In genomic region chr1:92833987-92834706, GRCm38 (mm10) we compare ENCODE assay signal across 8 mouse cellular contexts. TPM values are rescaled to one million over a fixed set of nuclear protein-coding genes. Genes with fewer than 3 reads are reported as not detected.
DNase-seq lines count a peak whose midpoint lies in the region; ATAC-seq and TF ChIP-seq lines count a peak whose summit lies in the region.

No protein-coding gene starts in this region.

- peak overlapping the region; percentile 88 for H3K4me2 ChIP-seq in kidney, embryonic 15.5 days
- 0 out of 2 replicates have a peak overlapping the region, but pooled peaks have one; percentile 71 for H3K4me2 ChIP-seq in limb, embryonic 14.5 days (replicated peaks; ENCODE audit: low read depth, low read length, severe bottlenecking)

- peaks cover 20% of the 10 kb centered on the region for H3K27me3 ChIP-seq in embryonic facial prominence, embryonic 10.5 days (replicated peaks; ENCODE audit: low read depth, poor library complexity, severe bottlenecking)
- peaks cover 23% of the 10 kb centered on the region for H3K27me3 ChIP-seq in kidney, embryonic 15.5 days
- no peaks in the 10 kb centered on the region for H3K27me3 ChIP-seq in limb, embryonic 14.5 days (ENCODE audit: control insufficient read depth, insufficient read depth, low read length)

- H3K36me3 ChIP-seq in embryonic facial prominence, embryonic 10.5 days (replicated peaks), result peaks cover 50% of the 10 kb centered on the region
- peaks cover 4% of the 10 kb centered on the region; the same call in 1 of the 2 replicates for H3K36me3 ChIP-seq in kidney, embryonic 15.5 days
- 0 out of 2 replicates have a peak, but pooled peaks cover 8% of the 10 kb centered on the region for H3K36me3 ChIP-seq in limb, embryonic 14.5 days (ENCODE audit: control insufficient read depth, insufficient read depth, low read length)

- H3K4me3 ChIP-seq in embryonic facial prominence, embryonic 10.5 days, result peak overlapping the region; percentile 96
- H3K4me3 ChIP-seq in kidney, embryonic 15.5 days (replicated peaks), result no peak overlapping the region
- H3K4me3 ChIP-seq in limb, embryonic 14.5 days (replicated peaks; ENCODE audit: low read length), result no peak overlapping the region

- H3K27ac ChIP-seq in embryonic facial prominence, embryonic 10.5 days (replicated peaks), result no peak overlapping the region; the same call in 1 of the 2 replicates
- no peak overlapping the region for H3K27ac ChIP-seq in kidney, embryonic 15.5 days
- no peak overlapping the region for H3K27ac ChIP-seq in limb, embryonic 14.5 days (replicated peaks; ENCODE audit: low read depth, low read length)

- 0 out of 2 replicates have a peak, but pooled peaks have one; percentile 12 for ATAC-seq in kidney, embryonic 15.5 days (replicated peaks; ENCODE audit: low FRiP score)
- no peak for ATAC-seq in limb, embryonic 14.5 days (ENCODE audit: low FRiP score, low read depth)

- H3K9ac ChIP-seq in kidney, embryonic 15.5 days, result no peak overlapping the region
- H3K9ac ChIP-seq in limb, embryonic 14.5 days (ENCODE audit: low read depth, low read length, severe bottlenecking), result no peak overlapping the region

- H3K4me1 ChIP-seq in embryonic facial prominence, embryonic 10.5 days, result peaks cover 56% of the 10 kb centered on the region
- peaks cover 37% of the 10 kb centered on the region for H3K4me1 ChIP-seq in kidney, embryonic 15.5 days
- H3K4me1 ChIP-seq in limb, embryonic 14.5 days (ENCODE audit: control insufficient read depth, insufficient read depth, low read length), result peaks cover 22% of the 10 kb centered on the region

- no peaks in the 10 kb centered on the region for H3K9me3 ChIP-seq in embryonic facial prominence, embryonic 10.5 days
- H3K9me3 ChIP-seq in kidney, embryonic 15.5 days (replicated peaks), result no peaks in the 10 kb centered on the region
- H3K9me3 ChIP-seq in limb, embryonic 14.5 days (ENCODE audit: control insufficient read depth, low read length), result no peaks in the 10 kb centered on the region

- 67% methylated on average over 7 of the region's 7 CpGs for WGBS in embryonic facial prominence, embryonic 10.5 days
- WGBS in kidney, embryonic 15.5 days, result 63% methylated on average over 7 of the region's 7 CpGs
- 68% methylated on average over 7 of the region's 7 CpGs for WGBS in limb, embryonic 14.5 days

- peak; percentile 88 for DNase-seq in 3T3-L1 (ENCODE audit: low read depth, low spot score)
- DNase-seq in adrenal gland, adult 2 months, result peak; percentile 88
- peak; percentile 88 for DNase-seq in embryonic facial prominence, embryonic 10.5 days (ENCODE audit: low spot score)
- DNase-seq in heart, adult 8-10 months (ENCODE audit: low spot score), result peak; percentile 68
- DNase-seq in limb, embryonic 14.5 days (ENCODE audit: low spot score), result peak; percentile 84
- peak; percentile 84 for DNase-seq in neural tube, embryonic 10.5 days (ENCODE audit: extremely low spot score, low spot score)
- DNase-seq in testis, postnatal 10 days (ENCODE audit: low spot score), result peak; percentile 92

- TF ChIP-seq POLR2A in limb, embryonic 14.5 days (IDR thresholded peaks at IDR 0.05; ENCODE audit: borderline replicate concordance, extremely low read depth, insufficient read depth, insufficient read length), result no peak

RNA-seq across cellular contexts. Expression of gene Gpc1, which starts 2.7 kb away (rescaled TPM):
- 10 to 100 TPM; 61.7 to 84.3 TPM for total RNA-seq in adrenal gland, adult 2 months (2021)
- 43.3 and 49.8 TPM in 2 replicates for polyA plus RNA-seq in adrenal gland, adult 2 months (2012; rRNA removed)
- 84.1 and 89.0 TPM in 2 replicates for polyA plus RNA-seq in embryonic facial prominence, embryonic 10.5 days (2016; fragmentation: Nextera tagmentation; extraction: Ambion mirVana)
- 100 to 1,000 TPM; 481 to 555 (median 528) TPM for total RNA-seq in heart, adult 8-10 months (2022)
- polyA plus RNA-seq in kidney, embryonic 15.5 days (2015; fragmentation: Nextera tagmentation; extraction: Ambion mirVana), result 60.0 and 60.2 TPM in 2 replicates
- polyA plus RNA-seq in limb, embryonic 14.5 days (2012; rRNA removed), result 75.5 and 107 TPM in 2 replicates
- polyA plus RNA-seq in limb, embryonic 14.5 days (2014; fragmentation: Nextera tagmentation; extraction: Ambion mirVana), result 72.8 and 76.2 TPM in 2 replicates
